Mouse (Mus musculus) lung, adult 2 months (tissue): ENCODE results near the gene Foxn3.

Experiments used
- CTCF ChIP-seq: fragments of 200-500 bp; IDR thresholded peaks from 2 replicates; pipeline ENCODE4 v1.5.1; 2011; ENCODE audit warnings: mild to moderate bottlenecking, low read length, control low read depth; ENCODE audit not compliant: insufficient read depth
- POLR2A ChIP-seq: fragments of 200-500 bp; IDR thresholded peaks from 2 replicates; pipeline ENCODE4 v1.6.1; 2011; ENCODE audit warnings: low read depth, mild to moderate bottlenecking, control low read depth, low read length, borderline replicate concordance; ENCODE audit errors: extremely low read depth

- TF ChIP-seq CTCF, result no peak
- TF ChIP-seq POLR2A, result no peak
These were observed 241.6 kb downstream of the Foxn3 start for GRCm38 (mm10) chr12:99321633-99322431.
